Mouse (Mus musculus) embryonic stem cell, embryonic (primary cell): ENCODE measurements around the gene Tapt1.

ENCODE experiments used
- CTCF ChIA-PET, 4 experiments: fragments of 300-600 bp in 2 of 4; fragments of 350-600 bp in 2 of 4; sonication (Branson Sonifier 250); formaldehyde crosslinking; loops; one replicate each; lab custom pipeline; 2022; ENCODE audit warnings: inconsistent platforms in 2 of 4; lab: Charles Lee
- POLR2A ChIA-PET, 4 experiments: fragments of 300-600 bp in 2 of 4; fragments of 350-600 bp in 2 of 4; sonication (Branson Sonifier 250); formaldehyde crosslinking; loops; one replicate each; lab custom pipeline; 2022; ENCODE audit warnings: antibody characterized with exemption in 4 of 4, inconsistent platforms in 1 of 4; lab: Charles Lee

Tapt1 gene

DNA sequence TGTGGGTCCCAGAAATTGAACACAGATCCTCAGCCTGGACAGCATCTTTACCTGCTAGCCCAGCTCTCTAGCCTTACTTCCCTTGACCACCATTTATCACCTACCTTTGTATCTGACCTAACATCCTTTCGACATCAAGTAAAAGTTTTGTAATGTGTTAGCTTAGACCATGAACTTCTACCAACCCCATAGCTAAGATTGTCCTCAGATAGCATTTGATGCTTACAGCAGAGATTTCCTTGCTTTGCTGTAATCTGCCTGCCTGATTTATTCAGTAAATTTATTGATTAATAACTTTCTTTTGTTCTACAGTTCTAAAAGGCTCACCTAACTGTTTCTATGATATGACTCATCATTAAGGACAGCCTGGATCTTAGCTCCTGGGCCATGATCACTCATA lies 15.3 kb upstream of the Tapt1 start:
- POLR2A ChIA-PET = interaction anchor here in 1 of 4 experiments (1.8 kb wide), 1 partner anchor 13 kb away, joined by 5 read pairs; no protein-coding TSS in a partner anchor
- CTCF ChIA-PET = interaction anchor here in 1 of 4 experiments (1.0 kb wide), 1 partner anchor 14 kb away, joined by 3 read pairs; no protein-coding TSS in a partner anchor

DNA sequence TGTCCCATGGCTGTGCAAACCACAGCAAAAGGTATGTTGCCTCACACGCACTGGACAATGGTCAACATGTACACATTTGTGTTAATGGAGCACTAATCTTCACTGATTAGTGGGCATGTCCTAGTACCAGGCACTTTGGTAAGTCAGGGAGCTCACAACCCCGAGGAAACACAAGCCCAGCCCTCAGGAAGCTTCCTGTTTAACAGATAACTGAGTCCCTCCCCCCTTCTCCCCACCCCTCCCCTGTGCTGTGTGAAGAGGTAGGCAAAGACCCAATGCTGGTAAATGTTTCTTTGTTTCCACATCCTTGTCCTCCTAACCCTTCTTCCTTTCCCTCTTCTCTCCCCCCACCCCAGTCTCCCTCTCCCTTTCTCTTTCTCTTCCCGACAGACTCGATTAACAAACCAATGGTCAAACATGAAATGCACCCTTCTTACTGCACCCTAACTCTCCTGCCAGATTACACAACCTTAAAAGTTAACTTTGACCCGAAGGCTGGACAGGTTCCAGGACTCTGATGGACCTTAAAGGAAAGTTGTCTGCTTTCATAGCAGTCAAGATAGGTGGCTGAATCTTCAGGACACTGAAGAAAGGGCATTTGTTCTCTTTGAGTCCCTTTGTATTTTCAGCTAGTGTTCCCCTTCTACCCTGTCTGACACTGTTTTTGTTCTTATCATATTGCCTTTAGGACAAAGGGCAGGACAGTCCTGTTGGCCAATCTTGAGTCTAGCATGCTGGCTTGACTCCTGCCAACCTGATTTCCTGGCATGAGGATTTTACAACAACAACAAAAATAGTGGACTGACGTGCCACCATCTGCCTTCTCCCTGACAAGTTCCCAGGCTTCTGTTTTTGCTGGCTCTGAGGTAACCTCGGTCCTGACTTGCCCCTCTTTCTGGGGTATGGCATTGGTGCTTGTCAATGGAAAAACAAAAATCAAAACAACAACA lies 13.0 kb upstream of the Tapt1 start:
- CTCF ChIA-PET = interaction anchor here in 1 of 4 experiments (0.8 kb wide), 1 partner anchor 191 kb away, joined by 4 read pairs; no protein-coding TSS in a partner anchor
- POLR2A ChIA-PET = no interaction called here

DNA sequence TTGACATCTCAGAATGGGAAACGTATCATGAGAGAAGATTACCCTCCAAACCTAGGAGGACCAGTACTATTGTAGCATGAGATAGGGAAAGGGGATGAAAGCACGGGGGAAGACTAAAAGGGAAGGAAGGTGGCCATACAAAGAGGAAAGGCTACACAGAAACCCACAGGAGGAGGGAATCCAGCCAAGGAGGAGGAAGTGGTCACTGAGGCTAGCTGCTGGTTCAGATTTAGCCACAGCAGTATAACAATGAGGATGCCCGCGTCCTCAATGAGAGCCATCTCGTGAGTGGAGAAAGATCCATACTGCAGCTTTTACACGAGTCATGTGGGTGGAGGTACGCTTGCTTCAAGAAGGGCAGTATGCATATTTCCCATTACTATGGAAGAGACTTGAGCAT lies 11.8 kb upstream of the Tapt1 start:
- POLR2A ChIA-PET = no interaction called here
- CTCF ChIA-PET = no interaction called here

DNA sequence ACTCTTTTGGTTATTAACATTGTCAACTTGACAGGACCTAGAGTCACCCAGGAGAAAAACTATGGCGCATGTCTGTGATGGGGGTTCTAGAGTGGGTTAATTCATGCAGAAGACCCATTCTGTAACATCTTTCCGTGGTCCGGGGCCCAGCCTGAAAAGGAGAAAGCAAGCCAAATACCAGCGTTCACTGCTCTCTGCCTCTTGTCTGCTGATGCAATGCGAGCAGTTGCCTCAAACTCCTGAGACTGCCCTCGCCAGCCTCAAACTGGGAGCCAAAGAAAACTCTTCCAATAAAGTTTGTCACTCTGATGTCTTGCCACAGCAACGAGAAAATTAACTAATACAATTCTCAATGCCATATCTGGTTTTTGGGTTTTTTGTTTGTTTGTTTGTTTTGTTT lies 8.2 kb upstream of the Tapt1 start:
- CTCF ChIA-PET = no interaction called here
- POLR2A ChIA-PET = no interaction called here

DNA sequence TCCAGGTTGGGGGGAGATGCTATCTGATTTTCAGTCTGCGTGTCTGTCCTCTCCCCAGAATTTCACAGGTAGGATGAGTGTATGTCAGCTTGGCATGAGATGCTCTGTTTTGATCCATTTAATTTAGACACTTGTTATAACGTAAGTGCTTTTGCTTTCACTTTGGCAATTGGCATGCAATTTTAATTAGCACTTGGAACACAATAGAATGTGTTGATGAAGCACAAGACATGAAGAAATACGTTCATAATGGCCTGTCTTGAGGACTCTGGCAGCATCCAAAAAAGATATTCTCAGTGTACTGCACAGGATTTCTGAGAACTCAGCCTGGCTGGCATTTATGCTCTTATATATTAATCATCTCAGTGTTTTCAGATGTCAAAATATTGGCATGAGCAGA lies 7.5 kb upstream of the Tapt1 start:
- POLR2A ChIA-PET = no interaction called here

DNA sequence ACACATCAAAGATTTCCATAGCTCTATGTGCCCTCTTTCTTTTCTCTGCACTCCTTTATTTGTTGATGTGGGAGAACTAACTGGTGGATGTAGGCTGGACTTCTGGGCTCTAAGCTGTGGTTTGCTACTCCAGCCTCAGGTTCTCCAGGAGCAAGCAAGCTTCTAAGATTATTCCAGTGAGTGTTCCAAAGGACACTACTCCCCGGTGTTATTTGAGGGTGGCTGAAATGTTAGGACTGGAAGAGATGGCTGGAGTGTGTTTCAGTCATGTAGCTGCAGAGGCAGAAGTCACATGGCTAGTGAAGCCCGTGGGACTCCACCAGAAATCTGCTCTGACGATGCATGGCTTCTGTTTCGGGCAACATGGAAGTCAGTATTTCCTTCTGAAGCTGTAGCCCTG lies 2.3 kb upstream of the Tapt1 start:
- CTCF ChIA-PET = no interaction called here
- POLR2A ChIA-PET = interaction anchor here in 1 of 4 experiments (0.7 to 1.7 kb wide), 2 partner anchors 14 to 21 kb away, joined by 3 to 5 read pairs; no protein-coding TSS in a partner anchor

More for the DNA sequence above, 7.5 kb upstream of the Tapt1 start:
- CTCF ChIA-PET = no interaction called here

DNA sequence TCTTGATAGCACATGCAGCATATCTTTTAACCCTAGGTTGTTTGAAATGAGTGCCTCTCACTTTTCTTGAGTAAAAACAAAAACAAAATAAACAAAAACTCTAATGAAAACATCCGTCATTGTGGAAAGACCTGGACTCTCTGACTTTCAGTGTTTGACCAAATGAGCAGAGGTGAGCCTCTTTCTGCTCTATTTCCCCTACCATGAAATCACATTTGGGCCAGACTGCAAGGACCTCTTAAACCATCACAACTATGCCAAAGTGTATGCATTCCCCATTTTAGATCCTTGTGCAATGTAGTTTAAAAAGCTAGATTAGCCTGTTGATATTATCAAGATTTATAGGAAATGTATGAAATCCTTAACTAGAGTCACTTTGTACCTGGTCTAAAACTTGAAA lies 1.9 kb upstream of the Tapt1 start:
- ChIA-PET CTCF (no interaction called here), POLR2A (interaction anchor here in 2 of 4 experiments (0.7 to 1.7 kb wide), 5 partner anchors 8 to 556 kb away, joined by 3 to 5 read pairs (median 3); no protein-coding TSS in a partner anchor)

DNA sequence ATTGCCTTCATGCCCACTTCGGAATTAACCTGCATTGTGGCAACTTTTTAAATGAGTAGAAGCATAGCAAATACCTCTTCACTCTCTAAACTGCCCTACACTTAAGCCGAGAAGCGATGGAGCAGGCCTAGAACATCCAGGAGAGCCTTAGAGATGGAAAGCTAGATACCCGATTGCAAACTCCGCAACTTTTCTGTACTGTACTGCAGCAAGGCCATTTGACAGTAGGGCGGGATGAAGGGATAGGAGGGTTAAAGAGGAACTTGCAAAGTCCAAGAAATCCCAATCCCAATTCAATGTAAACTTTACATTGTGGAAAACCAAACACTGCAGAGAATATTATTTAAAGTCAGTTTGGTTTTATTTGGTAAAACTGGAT lies 1.0 kb upstream of the Tapt1 start:
- POLR2A ChIA-PET = interaction anchor here in 2 of 4 experiments (0.7 to 1.7 kb wide), 5 partner anchors 9 to 555 kb away, joined by 3 to 5 read pairs (median 3); no protein-coding TSS in a partner anchor
- CTCF ChIA-PET = no interaction called here

DNA sequence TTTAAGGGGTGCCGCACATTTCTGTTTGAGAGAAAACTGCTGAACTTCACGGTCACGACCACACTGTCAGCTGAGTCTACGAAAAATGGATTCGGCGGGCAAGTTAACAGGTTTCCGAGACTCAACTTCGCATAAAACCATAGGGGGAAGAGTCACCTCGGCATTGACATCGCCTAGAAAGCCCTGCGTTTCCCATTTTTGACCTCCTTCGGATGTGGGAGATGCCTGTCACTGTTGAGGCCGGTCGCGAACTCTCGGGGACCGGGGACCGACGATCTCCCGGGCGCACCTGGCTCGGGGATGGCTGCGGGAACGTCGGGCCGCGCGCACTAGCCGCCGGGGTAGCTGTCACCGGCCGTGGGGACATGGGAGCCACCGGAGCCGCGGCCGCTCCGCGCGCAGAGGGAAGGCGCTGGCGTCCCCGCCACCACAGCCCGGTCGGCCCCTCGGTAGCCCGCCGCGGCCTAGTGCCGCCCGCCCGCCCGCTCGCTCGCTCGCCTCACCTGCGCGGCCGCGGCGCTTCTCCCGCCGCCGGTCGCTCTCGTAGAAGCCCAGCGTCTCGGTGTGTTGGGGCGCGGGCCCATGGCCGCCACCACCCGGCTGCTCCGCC lies 410 bp downstream of the Tapt1 start:
- ChIA-PET CTCF (no interaction called here), POLR2A (interaction anchor here in 2 of 4 experiments (0.8 to 2.0 kb wide), 5 partner anchors 10 to 444 kb away, joined by 3 to 6 read pairs (median 4); no protein-coding TSS in a partner anchor)

DNA sequence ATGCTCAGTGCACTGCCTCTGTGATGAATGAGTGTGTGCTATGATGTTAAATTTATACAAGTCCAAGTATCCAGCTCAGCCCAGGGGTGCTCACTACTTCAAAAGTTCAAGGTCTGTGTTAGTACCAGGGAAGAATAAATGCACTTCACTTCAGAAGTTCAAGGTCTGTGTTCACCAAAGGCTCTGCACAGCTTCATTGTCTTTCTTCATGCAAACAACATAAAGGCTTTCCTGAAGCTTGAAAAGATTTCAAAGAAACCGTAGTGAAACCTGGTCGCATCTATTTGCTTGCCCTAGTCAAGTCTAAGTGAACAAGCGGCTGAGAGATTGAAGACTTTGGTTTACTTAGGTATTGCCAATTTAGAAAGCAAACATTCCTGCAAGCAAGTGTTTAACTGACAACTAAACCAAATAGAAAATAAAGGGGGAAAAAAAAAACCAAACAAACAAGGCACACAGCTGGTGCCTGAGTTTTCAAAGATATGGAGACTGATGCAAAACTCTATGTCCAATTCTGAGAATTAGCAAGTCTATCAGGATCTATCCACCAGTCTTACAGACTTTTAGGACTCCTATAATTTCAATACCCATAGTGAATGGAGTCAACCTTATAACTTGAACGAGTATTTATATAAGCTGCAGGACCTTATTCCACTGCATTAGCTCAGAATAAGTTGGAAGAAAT lies 1.4 kb downstream of the Tapt1 start:
- CTCF ChIA-PET = interaction anchor here in 1 of 4 experiments (0.6 kb wide), 1 partner anchor 35 kb away, joined by 3 read pairs; no protein-coding TSS in a partner anchor
- POLR2A ChIA-PET = interaction anchor here in 2 of 4 experiments (0.8 to 2.0 kb wide), 5 partner anchors 9 to 443 kb away, joined by 3 to 6 read pairs (median 4); no protein-coding TSS in a partner anchor

DNA sequence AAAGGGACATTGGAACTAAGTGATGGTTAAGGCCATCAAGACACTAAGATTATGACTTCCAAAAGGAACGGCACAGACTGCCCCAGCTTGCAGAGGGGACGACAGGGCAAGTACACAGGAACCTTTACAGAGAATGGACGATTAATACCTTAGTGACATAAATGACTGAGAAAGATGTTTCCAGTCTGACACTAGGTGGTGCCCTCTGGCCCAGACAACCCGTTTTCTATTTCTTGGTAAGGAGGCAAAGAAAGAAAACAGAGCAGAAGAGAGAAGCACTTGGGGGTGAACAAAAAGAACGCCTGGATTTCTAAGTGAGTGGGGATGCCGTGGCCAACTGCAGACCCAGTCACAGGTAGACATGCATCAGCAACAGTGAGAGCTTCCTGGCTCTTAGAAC lies 2.2 kb downstream of the Tapt1 start:
- POLR2A ChIA-PET = interaction anchor here in 2 of 4 experiments (0.6 to 1.9 kb wide), 6 partner anchors 10 to 697 kb away, joined by 3 to 7 read pairs (median 4); no protein-coding TSS in a partner anchor
- CTCF ChIA-PET = interaction anchor here in 2 of 4 experiments (0.6 to 2.0 kb wide), 2 partner anchors 34 to 44 kb away, joined by 3 to 5 read pairs; no protein-coding TSS in a partner anchor

DNA sequence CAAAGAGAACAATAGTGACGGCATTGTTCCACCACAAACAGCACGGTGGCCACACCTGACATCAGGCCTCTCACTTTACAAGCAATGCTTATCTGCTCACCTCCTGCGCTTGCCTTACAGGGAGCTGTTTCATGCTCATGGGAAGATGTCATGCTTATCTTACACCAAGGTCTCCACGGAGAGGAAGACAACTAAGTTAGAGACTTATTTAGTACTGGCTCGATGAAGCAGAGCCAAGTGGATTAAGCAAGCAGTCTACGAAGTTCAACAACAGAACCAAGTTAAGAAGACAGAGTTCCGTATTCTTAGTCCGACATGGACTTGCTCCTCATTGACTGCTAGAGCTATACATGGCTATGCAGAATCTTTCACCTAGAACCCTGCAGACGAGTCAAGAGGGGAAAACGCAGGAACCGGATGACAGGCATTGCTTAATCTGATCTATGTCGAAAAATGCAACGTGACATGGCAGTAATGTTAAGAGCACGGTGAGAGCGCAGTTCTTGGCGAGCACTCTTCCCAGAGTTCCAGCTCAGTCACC lies 3.0 kb downstream of the Tapt1 start:
- ChIA-PET POLR2A (interaction anchor here in 3 of 4 experiments (0.6 to 1.4 kb wide), 6 partner anchors 9 to 363 kb away, joined by 3 to 7 read pairs (median 4); no protein-coding TSS in a partner anchor), CTCF (interaction anchor here in 1 of 4 experiments (2.0 kb wide), 1 partner anchor 45 kb away, joined by 5 read pairs; no protein-coding TSS in a partner anchor)

DNA sequence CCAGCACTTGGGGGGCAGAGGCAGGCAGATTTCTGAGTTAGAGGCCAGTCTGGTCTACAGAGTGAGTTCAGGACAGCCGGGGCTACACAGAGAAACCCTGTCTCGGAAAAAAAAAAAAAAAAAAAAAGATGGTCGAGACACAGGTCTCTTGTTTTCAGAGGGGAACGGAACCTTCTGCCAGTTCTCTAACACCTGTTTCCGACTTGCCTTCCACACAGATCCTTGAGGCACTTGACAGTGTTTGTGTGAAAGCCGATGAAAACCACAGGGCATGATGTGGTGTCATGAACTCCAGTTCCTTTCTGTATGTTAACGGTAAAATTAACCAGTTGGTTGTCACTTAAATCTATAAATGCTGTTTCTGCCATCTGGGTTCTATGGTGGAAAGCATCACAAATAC lies 6.0 kb downstream of the Tapt1 start:
- CTCF ChIA-PET = no interaction called here
- POLR2A ChIA-PET = interaction anchor here in 1 of 4 experiments (1.2 kb wide), 1 partner anchor 17 kb away, joined by 3 read pairs; no protein-coding TSS in a partner anchor

DNA sequence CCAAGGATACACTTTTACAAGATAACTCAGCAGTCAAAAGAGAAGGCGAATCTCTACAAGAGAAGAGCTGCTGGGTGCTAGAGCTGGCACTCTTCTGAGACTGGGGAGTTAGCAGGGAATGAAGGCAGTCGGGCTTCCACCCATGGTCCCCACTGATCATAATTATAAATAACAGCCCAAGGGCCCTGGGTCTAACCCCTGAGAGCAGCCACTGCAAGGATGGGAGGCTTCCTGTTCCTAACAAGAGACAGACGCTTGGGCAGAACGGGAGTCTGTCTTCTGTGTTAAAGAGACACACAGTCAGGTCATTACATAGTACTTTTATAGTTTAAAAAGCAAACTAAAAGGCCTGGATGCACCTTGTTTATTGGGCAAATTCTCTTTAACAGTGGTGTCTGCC lies 6.6 kb downstream of the Tapt1 start:
- CTCF ChIA-PET = no interaction called here
- POLR2A ChIA-PET = interaction anchor here in 1 of 4 experiments (1.2 to 1.7 kb wide), 2 partner anchors 10 to 16 kb away, joined by 3 read pairs; no protein-coding TSS in a partner anchor

DNA sequence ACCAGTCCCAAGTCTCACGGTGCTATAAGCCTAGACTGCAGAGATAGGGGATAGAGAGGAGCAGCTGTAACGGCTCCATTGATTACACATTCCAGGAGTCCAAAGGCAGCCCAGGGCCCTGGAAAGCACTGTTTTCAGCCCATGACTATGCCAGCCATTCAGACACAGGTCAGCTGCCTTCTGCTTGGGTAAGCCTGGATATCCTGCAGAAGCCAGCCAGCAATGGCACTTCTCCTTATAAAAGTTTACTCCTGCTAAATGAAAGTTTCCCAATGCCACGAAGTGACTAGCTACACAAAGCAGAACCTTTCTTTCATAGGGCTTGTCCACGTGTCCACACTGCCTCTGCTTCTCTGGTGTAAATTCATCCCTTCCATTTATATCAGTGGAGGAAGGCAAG lies 7.9 kb downstream of the Tapt1 start:
- POLR2A ChIA-PET = interaction anchor here in 1 of 4 experiments (1.7 kb wide), 1 partner anchor 9 kb away, joined by 3 read pairs; no protein-coding TSS in a partner anchor
- CTCF ChIA-PET = no interaction called here

DNA sequence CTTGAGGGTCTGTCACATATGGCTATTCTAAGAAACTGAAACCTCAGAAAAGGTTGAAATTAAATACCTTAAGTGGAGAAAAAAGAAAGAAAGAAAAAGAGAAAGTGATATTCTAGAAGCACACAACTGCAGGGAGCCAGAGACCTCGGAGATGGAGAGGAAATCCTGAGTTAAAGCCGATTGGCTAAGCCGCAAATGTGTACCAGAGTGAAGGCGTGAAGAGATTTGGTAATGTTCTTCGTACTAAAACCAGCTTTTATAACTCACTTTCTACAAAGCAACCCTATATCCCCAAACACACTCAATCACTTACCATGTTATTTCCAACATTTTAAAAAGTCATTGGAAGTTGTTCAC lies 8.8 kb downstream of the Tapt1 start:
- CTCF ChIA-PET = no interaction called here
- POLR2A ChIA-PET = no interaction called here

DNA sequence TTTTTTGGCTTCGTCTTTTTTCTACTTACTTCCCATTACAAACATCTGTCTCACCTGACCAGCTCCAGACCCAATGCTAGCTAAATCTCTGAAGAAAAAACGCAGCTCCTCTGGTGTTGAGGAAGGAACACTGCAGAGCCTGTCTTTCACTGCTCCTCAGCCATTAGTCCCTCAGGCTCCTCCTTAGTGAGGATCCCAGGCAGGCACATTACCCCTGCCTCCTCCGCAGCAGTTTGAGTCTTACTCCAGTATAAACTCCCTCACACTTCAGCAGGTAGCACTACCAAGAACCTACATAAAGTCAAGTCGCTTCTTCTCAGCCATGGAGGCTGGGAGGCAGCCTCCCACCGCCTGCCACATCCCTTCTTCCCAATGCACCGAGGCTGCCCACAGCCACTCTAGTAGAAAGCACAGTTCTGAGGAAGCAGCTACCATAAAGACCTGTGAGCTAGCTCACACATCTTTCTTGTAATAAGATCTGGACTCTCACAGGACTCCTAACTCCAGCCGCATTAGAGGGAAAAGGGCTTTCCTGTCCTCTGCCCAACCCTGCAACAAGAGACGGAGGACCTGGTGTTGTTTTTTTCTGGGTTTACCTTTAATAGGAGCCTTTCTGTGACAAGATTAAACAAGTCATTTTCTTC lies 9.3 kb downstream of the Tapt1 start:
- ChIA-PET CTCF (interaction anchor here in 2 of 4 experiments (0.7 kb wide), 3 partner anchors 24 to 1488 kb away, joined by 4 to 8 read pairs (median 5); no protein-coding TSS in a partner anchor), POLR2A (interaction anchor here in 1 of 4 experiments (0.7 kb wide), 1 partner anchor 228 kb away, joined by 3 read pairs; no protein-coding TSS in a partner anchor)
